Mouse (Mus musculus): ENCODE measurements around the gene Inca1.

GRCm38 (mm10) chr11:70715832-70716231, 15.9 kb upstream of the Inca1 start:
- TF ChIP-seq GATA1 (IDR thresholded peaks at IDR 0.05; ENCODE audit: borderline replicate concordance, low read length): no peak
- TF ChIP-seq FLI1 (IDR thresholded peaks at IDR 0.05; ENCODE audit: low read length): no peak

All from megakaryocyte, embryonic 14.5 days (primary cell).